Mouse (Mus musculus): ENCODE measurements at regions not wholly inside any gene's neighbourhood (a gene's known extent, or its start where the extent isn't known, plus 50 kb on each side); places are given as distances from the start of the nearest gene placed in this dataset.

MicroRNA genes in the stretch of these regions (microRNA counts, 519-probe panel; counts per million panel counts)
- 2,243 counts per million, percentile 27 among the panel's probes with 10 or more counts for microRNA mmu-miR-101a

Small RNAs in the stretch of these regions (microRNA-seq; reads per million reads assigned to microRNA genes)
- 499 reads per million, percentile 71 among the genes with 10 or more reads in this experiment for gene Mir101a

All from hindbrain, embryonic 15.5 days (tissue).